Mouse (Mus musculus) T-helper 2 cell (primary cell): Measurements from ENCODE around the gene Prox2.

ENCODE experiments used
- in situ Hi-C: fragments of 300-600 bp; cut with MboI, MseI; formaldehyde crosslinking; loops from one replicate; pipeline ENCODE4 v1.15.1; 2025; ENCODE audit warnings: high pct_unique_total_duplicates

Gene Prox2

GRCm38 (mm10) chr12:85095146-85095545 is 15.4 kb downstream of the Prox2 start:
- in situ Hi-C loops, result no loop called here

GRCm38 (mm10) chr12:85094706-85095105 is 15.9 kb downstream of the Prox2 start:
- in situ Hi-C loops, result no loop called here

GRCm38 (mm10) chr12:85094010-85094409 is 16.5 kb downstream of the Prox2 start:
- in situ Hi-C loops, result no loop called here

GRCm38 (mm10) chr12:85092214-85092613 is 18.3 kb downstream of the Prox2 start:
- in situ Hi-C loops, result no loop called here

GRCm38 (mm10) chr12:85091190-85091589 is 19.4 kb downstream of the Prox2 start:
- in situ Hi-C loops, result no loop called here

- in situ Hi-C loops, result no loop called here
These were observed 22.7 kb downstream of the Prox2 start for GRCm38 (mm10) chr12:85087845-85088244.

GRCm38 (mm10) chr12:85084941-85085340 is 25.6 kb downstream of the Prox2 start:
- in situ Hi-C loops, result no loop called here

GRCm38 (mm10) chr12:85084257-85084656 is 26.3 kb downstream of the Prox2 start:
- in situ Hi-C loops, result no loop called here

- in situ Hi-C loops, result no loop called here
These were observed 33.5 kb downstream of the Prox2 start for GRCm38 (mm10) chr12:85077100-85077499.

- in situ Hi-C loops, result no loop called here
These were observed 39.5 kb downstream of the Prox2 start for GRCm38 (mm10) chr12:85071043-85071442.

GRCm38 (mm10) chr12:85051218-85051617 is 59.3 kb downstream of the Prox2 start:
- in situ Hi-C loops, result no loop called here
